Mouse (Mus musculus) midbrain, embryonic 13.5 days (tissue): ENCODE measurements at regions not wholly inside any gene's neighbourhood (a gene's known extent, or its start where the extent isn't known, plus 50 kb on each side); places are given as distances from the start of the nearest gene placed in this dataset.
A peak's percentile ranks its signal among the peaks of the same experiment; 100 is the strongest.

Source experiments
- ATAC-seq: fragments of 200-750 bp; cut with Nextera tagmentation; 2 replicates; pipeline ENCODE4 v1.8.0; 2017; ENCODE audit warnings: mild to moderate bottlenecking, moderate TSS enrichment, moderate library complexity
- H3K27ac ChIP-seq: fragments of 300-500 bp; sonication (generic); 2 replicates; pipeline ENCODE4 v1.5.1; 2015; ENCODE audit warnings: inconsistent platforms, mild to moderate bottlenecking, moderate library complexity
- H3K27me3 ChIP-seq: fragments of 300-500 bp; sonication (generic); 2 replicates; pipeline ENCODE4 v1.6.1; 2015; ENCODE audit warnings: mild to moderate bottlenecking, inconsistent platforms
- H3K36me3 ChIP-seq: fragments of 300-500 bp; sonication (generic); 2 replicates; pipeline ENCODE4 v1.6.1; 2015; ENCODE audit warnings: mild to moderate bottlenecking, inconsistent platforms
- H3K4me1 ChIP-seq: fragments of 300-500 bp; sonication (generic); replicated peaks from 2 replicates; pipeline ENCODE4 v1.6.1; 2015; ENCODE audit warnings: inconsistent platforms
- H3K4me2 ChIP-seq: fragments of 300-500 bp; sonication (generic); replicated peaks from 2 replicates; pipeline ENCODE4 v1.6.1; 2015; ENCODE audit warnings: moderate library complexity, mild to moderate bottlenecking, inconsistent platforms
- H3K4me3 ChIP-seq: fragments of 300-500 bp; sonication (generic); replicated peaks from 2 replicates; pipeline ENCODE4 v1.5.1; 2015; ENCODE audit warnings: mild to moderate bottlenecking, inconsistent platforms
- H3K9ac ChIP-seq: fragments of 300-500 bp; sonication (generic); replicated peaks from 2 replicates; pipeline ENCODE4 v1.6.1; 2015; ENCODE audit warnings: mild to moderate bottlenecking, inconsistent platforms
- H3K9me3 ChIP-seq: fragments of 300-500 bp; sonication (generic); 2 replicates; pipeline ENCODE4 v1.6.1; 2016; ENCODE audit warnings: mild to moderate bottlenecking, inconsistent platforms
- WGBS: fragments of 180-500 bp; shearing (Covaris S2); methylation state at CpG from one replicate; pipeline ENCODE4 v1.1.7; 2015; 5-methylcytosine and 5-hydroxymethylcytosine counted together

DNA sequence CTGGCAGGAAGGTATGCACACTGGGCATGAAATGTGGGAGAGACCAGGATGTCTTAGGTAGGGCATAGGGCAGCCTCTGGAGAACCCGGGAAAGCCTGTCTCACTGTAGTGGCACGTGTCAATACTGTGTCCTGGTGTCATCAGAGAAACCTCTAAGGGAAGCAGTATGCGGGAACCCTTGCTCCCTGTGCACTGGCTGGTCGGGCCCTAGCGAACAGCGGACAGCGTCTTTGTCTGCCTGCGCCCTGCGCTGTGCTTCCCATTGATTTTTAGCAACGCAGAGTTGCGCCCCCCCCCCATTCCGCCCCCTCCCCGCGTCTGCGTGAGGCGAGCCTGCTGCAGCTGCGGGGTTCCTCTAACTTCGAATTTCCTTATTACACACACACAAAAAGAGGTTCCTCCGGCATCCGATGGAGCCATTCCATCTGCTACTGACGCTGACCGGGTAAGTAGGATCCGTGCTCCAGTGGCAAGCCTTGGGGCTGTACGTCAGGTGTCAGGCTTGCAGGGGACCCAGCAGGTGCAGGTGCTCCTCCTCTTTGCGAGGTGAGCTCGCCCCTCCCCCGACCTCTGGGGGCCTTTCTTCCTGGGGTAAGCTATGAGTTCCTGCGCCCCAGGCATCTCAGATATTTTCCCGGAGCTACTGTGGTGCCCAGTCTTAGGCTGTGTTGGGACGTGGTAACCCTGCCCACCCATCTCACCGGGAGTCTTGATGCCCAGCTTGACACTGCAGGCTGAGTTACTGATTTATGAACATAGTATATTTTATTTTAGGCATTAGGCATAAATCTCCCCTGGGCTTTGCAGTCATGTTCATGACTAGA, 151.8 kb upstream of the Topaz1 start:
- Histone ChIP-seq H3K4me1 (peaks cover 50% of the 10 kb centered on the region), H3K36me3 (no peaks in the 10 kb centered on the region), H3K9ac (peak overlapping the region; percentile 71), H3K27me3 (peaks cover 11% of the 10 kb centered on the region), H3K9me3 (no peaks in the 10 kb centered on the region), H3K27ac (peak overlapping the region; percentile 51), H3K4me3 (peak overlapping the region; percentile 43), H3K4me2 (peak overlapping the region; percentile 68)
- 2% methylated on average over 31 of the region's 31 CpGs for WGBS
- peak; percentile 78 for ATAC-seq

DNA sequence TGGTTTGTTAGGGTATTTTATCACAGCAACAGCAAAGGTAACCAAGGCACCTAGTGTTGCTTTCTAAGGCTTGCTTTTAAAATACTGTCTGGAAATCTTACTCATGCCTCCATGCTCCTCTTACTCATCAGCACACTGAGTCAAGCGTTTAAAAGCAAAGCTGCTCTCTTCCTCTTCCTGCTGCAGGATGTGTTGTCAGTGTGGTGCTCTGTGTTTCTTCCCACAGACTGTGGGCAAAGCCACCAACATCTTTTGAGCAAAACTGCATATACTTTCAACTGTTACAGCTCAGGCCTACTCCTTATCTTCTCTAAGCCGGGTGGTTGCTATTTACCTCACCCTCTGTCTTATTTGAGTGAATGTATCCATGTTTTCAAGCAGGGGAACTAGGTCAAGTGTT, 144.0 kb upstream of the Topaz1 start:
- Histone ChIP-seq H3K9ac (no peak overlapping the region), H3K4me3 (no peak overlapping the region), H3K36me3 (no peaks in the 10 kb centered on the region), H3K27me3 (0 out of 2 replicates have a peak, but pooled peaks cover 3% of the 10 kb centered on the region), H3K9me3 (no peaks in the 10 kb centered on the region), H3K27ac (no peak overlapping the region), H3K4me1 (no peaks in the 10 kb centered on the region), H3K4me2 (no peak overlapping the region)
- WGBS: 89% methylated on average over 2 of the region's 2 CpGs
- ATAC-seq: no peak

DNA sequence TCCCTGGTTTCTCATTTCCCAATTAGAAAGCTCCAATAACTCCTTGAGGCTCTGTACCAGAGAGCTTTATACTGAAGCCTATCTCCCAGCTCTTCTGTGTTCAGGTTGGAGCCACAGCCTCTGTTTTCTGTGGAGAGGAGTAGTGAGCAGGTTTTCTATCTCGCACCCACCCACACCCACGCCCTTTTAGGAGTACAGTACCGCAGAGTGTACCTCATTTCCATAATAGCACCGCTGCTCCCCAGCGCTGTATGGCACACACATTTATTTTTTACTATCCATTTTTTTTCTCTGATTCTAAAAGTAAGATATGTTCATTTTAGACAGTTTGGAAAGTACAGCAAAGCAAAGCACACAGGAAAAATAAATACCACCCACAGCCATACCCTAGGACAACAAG, 137.5 kb upstream of the Topaz1 start:
- Histone ChIP-seq H3K4me3 (no peak overlapping the region), H3K36me3 (no peaks in the 10 kb centered on the region), H3K27me3 (0 out of 2 replicates have a peak, but pooled peaks cover 7% of the 10 kb centered on the region), H3K4me2 (no peak overlapping the region), H3K27ac (no peak overlapping the region), H3K9me3 (no peaks in the 10 kb centered on the region), H3K9ac (no peak overlapping the region), H3K4me1 (peaks cover 1% of the 10 kb centered on the region)
- ATAC-seq: no peak
- 97% methylated on average over 5 of the region's 5 CpGs for WGBS

DNA sequence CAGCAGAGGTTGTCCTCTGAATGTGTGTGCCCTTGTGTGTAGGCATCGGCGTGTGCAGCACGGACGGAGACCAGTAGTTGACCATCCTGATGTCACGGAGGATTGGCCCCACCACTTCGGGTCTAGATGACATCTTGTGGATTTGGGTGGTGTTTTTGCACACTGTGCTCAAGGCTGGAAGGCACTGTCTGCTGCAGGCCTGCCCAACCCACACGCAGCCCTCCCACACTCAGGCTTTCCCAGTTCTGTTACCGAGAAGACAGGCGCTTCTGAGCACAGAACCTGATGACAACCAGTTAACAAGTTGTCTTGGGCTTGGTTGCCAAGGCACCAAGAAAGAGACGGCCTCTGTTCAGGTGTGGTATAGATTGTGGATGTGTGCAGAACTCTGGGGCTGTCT, 136.2 kb upstream of the Topaz1 start:
- Histone ChIP-seq H3K27ac (no peak overlapping the region), H3K4me1 (peaks cover 10% of the 10 kb centered on the region), H3K9ac (no peak overlapping the region), H3K4me2 (no peak overlapping the region), H3K36me3 (no peaks in the 10 kb centered on the region), H3K9me3 (no peaks in the 10 kb centered on the region), H3K27me3 (0 out of 2 replicates have a peak, but pooled peaks cover 4% of the 10 kb centered on the region), H3K4me3 (no peak overlapping the region)
- 95% methylated on average over 10 of the region's 10 CpGs for WGBS
- no peak for ATAC-seq

DNA sequence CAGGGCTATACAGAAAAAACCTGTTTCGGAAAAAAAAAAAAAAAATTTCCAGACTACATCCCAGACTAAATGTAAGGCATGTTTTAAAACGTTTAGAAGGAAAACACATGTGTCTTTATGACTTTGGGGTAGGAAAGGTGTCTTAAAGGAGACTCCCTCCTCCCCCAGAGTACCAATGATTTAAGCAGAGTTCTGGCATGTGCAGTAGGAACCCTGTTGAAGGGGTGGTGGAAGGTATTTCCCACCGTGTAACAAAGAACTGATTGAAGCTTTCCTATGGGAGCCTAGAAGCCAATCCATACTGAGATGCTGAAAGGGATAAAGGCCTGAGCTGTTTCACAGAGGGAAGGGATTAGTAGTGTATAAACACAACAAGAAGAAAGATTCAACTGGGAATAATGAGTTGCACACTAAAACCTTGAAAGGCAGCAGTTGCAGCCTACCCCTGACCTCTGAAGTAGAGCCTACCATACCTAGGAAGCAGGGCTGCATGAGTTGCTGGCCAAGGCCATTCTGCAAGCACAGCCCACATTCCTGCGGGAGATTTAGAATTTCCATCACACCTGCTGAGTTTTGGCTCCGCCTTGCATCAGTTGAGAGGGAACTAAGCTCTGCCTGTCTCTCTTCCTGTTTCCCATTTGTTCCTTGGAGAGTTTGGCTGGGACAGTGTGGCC, 132.4 kb upstream of the Topaz1 start:
- Histone ChIP-seq H3K27me3 (peaks cover 8% of the 10 kb centered on the region; the same call in 1 of the 2 replicates), H3K27ac (no peak overlapping the region), H3K9ac (no peak overlapping the region), H3K4me2 (no peak overlapping the region), H3K4me1 (peaks cover 10% of the 10 kb centered on the region), H3K36me3 (no peaks in the 10 kb centered on the region), H3K9me3 (no peaks in the 10 kb centered on the region), H3K4me3 (no peak overlapping the region)
- ATAC-seq: peak; percentile 50; the same call in 1 of the 2 replicates
- 14% methylated on average over 5 of the region's 5 CpGs for WGBS

DNA sequence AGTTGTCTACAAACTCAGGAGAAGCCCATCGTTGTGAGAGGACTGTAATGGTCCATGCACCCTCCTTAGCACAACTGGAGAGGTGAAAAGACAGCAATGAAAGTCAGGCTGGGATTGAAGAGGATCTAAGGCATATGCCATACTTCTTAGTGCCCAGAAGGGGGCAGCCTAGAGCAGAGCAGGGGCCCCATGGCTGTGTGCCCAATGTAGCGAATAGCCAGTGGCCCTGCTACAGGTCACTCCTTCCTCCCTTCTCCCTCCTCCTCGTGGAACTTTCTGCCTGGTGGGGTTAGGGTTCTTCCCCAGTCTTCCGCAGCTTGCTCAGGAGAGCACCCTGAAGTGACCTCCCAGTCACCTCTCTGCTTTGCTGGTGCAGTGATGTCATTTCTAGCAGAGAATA, 131.8 kb upstream of the Topaz1 start:
- Histone ChIP-seq H3K4me1 (peaks cover 10% of the 10 kb centered on the region), H3K9ac (no peak overlapping the region), H3K27ac (no peak overlapping the region), H3K4me2 (no peak overlapping the region), H3K27me3 (peaks cover 11% of the 10 kb centered on the region; the same call in 1 of the 2 replicates), H3K36me3 (no peaks in the 10 kb centered on the region), H3K4me3 (no peak overlapping the region), H3K9me3 (no peaks in the 10 kb centered on the region)
- 18% methylated on average over 4 of the region's 4 CpGs for WGBS
- 0 out of 2 replicates have a peak, but pooled peaks have one; percentile 55 for ATAC-seq

DNA sequence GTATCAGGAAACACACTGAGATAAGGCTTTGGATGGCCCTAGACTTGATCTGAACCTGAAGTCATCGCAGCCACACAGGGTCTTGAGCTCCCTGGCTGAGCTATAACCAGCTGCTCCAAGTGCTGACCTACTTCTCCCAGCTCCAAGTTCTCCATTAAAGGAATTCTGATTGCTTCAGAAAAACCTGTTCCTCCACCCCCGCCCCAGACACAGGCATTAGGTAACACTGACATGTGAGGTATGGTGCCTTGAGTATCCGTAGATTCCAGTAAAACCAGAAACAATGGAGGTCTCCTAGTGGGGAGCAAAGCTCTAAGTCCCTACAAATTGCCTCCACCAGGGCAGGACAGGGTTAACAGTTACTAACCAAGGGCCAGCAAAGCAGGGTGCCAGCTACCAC, 129.4 kb upstream of the Topaz1 start:
- Histone ChIP-seq H3K36me3 (no peaks in the 10 kb centered on the region), H3K27me3 (peaks cover 12% of the 10 kb centered on the region), H3K9me3 (no peaks in the 10 kb centered on the region), H3K27ac (no peak overlapping the region), H3K4me2 (no peak overlapping the region), H3K4me3 (no peak overlapping the region), H3K9ac (no peak overlapping the region), H3K4me1 (peaks cover 10% of the 10 kb centered on the region)
- ATAC-seq: no peak
- 45% methylated on average over 3 of the region's 3 CpGs for WGBS

DNA sequence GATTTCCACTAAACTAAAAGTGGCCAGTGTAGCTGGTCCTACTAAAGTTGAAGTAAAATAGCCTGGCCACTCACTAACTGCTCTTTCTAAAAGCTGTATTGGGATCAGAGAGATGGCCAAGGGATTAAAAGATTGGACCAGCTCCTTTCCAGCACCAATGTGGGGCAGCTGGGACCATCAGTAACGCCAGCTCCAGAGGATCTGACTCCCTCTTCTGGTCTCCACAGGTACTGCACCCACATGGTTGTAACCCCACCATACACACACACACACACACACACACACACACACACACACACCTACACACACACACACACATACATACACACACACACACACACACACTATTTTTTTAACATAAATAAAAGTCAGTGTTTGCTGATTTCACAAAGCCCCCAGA, 122.1 kb upstream of the Topaz1 start:
- peaks cover 13% of the 10 kb centered on the region for H3K4me1 ChIP-seq
- 89% methylated on average over 1 of the region's 1 CpGs for WGBS
- no peaks in the 10 kb centered on the region for H3K9me3 ChIP-seq
- peaks cover 10% of the 10 kb centered on the region; the same call in 1 of the 2 replicates for H3K27me3 ChIP-seq
- H3K4me3 ChIP-seq: no peak overlapping the region
- no peak for ATAC-seq
- no peaks in the 10 kb centered on the region for H3K36me3 ChIP-seq
- no peak overlapping the region for H3K9ac ChIP-seq
- no peak overlapping the region for H3K4me2 ChIP-seq
- no peak overlapping the region for H3K27ac ChIP-seq

DNA sequence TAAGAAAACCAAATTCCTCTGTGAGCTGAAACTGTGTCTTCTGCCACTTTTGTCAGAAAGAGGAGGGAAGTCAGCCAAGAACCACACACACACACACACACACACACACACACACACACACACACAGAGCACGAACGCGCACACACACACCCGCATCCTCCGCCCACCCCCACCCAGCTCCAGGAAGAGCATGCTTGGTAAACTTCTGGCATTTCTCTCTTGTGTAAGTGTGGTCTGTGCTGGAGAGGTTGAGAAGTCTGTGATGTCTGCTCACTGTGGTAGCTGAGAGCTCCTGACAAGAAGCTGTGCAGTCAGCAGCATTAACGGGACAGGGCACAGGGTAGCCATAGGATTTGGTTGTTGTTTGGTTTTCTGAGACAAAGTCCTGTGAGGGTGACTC, 120.8 kb upstream of the Topaz1 start:
- Histone ChIP-seq H3K27ac (no peak overlapping the region), H3K4me3 (no peak overlapping the region), H3K9me3 (no peaks in the 10 kb centered on the region), H3K36me3 (no peaks in the 10 kb centered on the region), H3K4me2 (no peak overlapping the region), H3K4me1 (peaks cover 15% of the 10 kb centered on the region), H3K9ac (no peak overlapping the region), H3K27me3 (peaks cover 13% of the 10 kb centered on the region)
- WGBS: 89% methylated on average over 6 of the region's 6 CpGs
- ATAC-seq: no peak

DNA sequence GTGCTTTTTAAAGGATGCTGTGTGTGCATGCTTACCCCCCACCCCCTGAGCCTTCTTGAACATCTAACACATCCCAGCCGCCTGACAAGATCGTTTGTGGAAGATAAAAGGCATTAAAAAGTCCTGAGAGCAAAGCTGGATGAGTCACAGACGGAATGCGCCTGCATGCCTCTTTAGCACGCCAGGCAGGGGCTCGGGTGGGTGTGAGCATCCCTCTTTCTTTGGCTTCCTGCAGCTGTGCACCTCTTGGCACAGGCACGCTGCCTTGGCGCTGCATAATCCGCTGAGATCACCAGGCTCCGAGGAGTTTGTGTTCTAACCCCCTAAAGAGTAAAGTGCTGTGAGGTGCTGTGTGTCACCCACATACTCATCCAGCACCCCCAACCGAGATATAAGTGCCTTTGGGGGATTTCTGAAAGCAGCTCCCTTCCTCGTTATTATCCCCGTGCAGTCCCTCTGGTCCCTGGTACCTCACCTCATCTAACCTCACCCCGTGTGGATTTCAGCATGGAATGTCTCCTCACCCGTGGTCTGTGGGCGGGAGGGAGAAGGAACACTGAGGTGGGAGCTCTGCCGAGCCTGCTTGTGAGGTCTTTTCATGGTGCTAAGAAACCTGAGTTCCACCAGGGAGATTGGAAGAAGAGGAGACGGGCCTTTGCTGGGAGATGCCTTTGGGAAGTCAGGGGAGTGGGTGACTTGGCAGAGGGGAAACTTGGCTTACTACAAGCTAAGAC, 117.8 kb upstream of the Topaz1 start:
- Histone ChIP-seq H3K4me2 (no peak overlapping the region), H3K27me3 (peaks cover 18% of the 10 kb centered on the region), H3K9me3 (no peaks in the 10 kb centered on the region), H3K9ac (no peak overlapping the region), H3K27ac (no peak overlapping the region), H3K36me3 (no peaks in the 10 kb centered on the region), H3K4me1 (peaks cover 26% of the 10 kb centered on the region), H3K4me3 (no peak overlapping the region)
- WGBS: 25% methylated on average over 18 of the region's 18 CpGs
- ATAC-seq: peak; percentile 54; the same call in 1 of the 2 replicates

DNA sequence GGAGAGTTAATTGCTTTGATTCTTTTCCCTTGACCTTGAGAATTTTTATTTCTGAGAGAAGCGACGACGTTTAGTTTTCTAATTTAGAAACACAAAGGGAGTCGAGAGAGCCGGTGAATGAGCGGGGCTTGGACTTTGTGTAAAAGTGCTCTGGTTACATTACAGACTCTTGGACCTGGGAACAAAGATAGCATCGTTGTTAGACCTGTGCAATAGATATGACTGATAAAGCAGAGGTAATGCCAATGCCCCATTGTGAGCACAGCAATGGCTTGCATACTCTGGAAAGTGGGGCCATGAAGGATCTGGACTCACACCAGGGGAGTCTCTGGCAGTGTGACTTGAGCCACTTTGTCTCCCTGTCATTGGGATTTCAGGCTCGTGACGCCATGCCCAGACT, 115.4 kb upstream of the Topaz1 start:
- peaks cover 18% of the 10 kb centered on the region for H3K27me3 ChIP-seq
- H3K27ac ChIP-seq: no peak overlapping the region
- H3K4me2 ChIP-seq: no peak overlapping the region
- ATAC-seq: no peak
- WGBS: 83% methylated on average over 9 of the region's 9 CpGs
- no peaks in the 10 kb centered on the region for H3K9me3 ChIP-seq
- peaks cover 42% of the 10 kb centered on the region for H3K4me1 ChIP-seq
- no peaks in the 10 kb centered on the region for H3K36me3 ChIP-seq
- no peak overlapping the region for H3K9ac ChIP-seq
- H3K4me3 ChIP-seq: no peak overlapping the region

DNA sequence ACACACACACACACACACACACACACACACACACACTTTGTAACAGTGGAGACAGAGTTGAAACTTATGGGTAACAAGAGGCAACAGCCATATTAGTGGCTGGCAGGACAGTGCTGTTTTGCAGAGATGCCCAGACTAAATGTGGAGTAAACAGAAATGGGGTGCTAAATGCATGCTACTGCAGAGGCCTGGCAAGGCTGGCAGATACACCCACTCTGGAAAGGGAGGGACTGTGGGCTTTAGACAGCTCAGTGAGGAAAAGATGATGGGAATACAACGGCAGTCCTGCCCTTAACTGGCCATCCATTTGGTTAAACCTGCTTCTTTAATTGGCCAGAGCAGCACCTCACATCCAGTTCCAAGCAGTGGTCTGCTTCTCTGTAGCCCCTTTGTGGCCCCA, 113.7 kb upstream of the Topaz1 start:
- no peak overlapping the region for H3K27ac ChIP-seq
- H3K4me3 ChIP-seq: no peak overlapping the region
- no peak overlapping the region for H3K4me2 ChIP-seq
- H3K27me3 ChIP-seq: peaks cover 17% of the 10 kb centered on the region
- 88% methylated on average over 1 of the region's 1 CpGs for WGBS
- no peak for ATAC-seq
- H3K4me1 ChIP-seq: peaks cover 40% of the 10 kb centered on the region
- H3K36me3 ChIP-seq: no peaks in the 10 kb centered on the region
- no peak overlapping the region for H3K9ac ChIP-seq
- no peaks in the 10 kb centered on the region for H3K9me3 ChIP-seq
